Mouse (Mus musculus) gastrocnemius, adult 18-20 months (tissue): ENCODE measurements around the gene Ric3. TPM values are rescaled to one million over a fixed set of nuclear protein-coding genes. Genes with fewer than 3 reads are reported as not detected.
"Not testable (repeated sequence)": the region's sequence is repeated elsewhere in the genome, so short reads cannot be mapped to it uniquely, and the experiment has no call there.

ENCODE experiments used
- DNase-seq: peaks from one replicate; pipeline ENCODE4 v3.0.0; 2021; ENCODE audit warnings: low spot score
- long read RNA-seq, 2 experiments: library from polyadenylated mRNA; stranded (forward); transcript quantifications; one replicate each; pipeline ENCODE4 v2.0.0; 2021
- total RNA-seq, 2 experiments: library from RNA; stranded (reverse); gene quantifications; 2 replicates each; pipeline ENCODE4 v1.2.3; 2021

Gene Ric3
- total RNA-seq = 1 to 10 TPM; 2.7 to 2.8 TPM
- long read RNA-seq, experiment 1, full-length matches to known transcripts = 4 of 4 reads
- long read RNA-seq, experiment 1, partial matches to known transcripts = 0 of 4 reads
- long read RNA-seq, experiment 1, other reads (novel, unspliced or antisense) = 0 of 4 reads
- long read RNA-seq, experiment 2, full-length matches to known transcripts = 5 of 5 reads
- long read RNA-seq, experiment 2, partial matches to known transcripts = 0 of 5 reads
- long read RNA-seq, experiment 2, other reads (novel, unspliced or antisense) = 0 of 5 reads

DNA sequence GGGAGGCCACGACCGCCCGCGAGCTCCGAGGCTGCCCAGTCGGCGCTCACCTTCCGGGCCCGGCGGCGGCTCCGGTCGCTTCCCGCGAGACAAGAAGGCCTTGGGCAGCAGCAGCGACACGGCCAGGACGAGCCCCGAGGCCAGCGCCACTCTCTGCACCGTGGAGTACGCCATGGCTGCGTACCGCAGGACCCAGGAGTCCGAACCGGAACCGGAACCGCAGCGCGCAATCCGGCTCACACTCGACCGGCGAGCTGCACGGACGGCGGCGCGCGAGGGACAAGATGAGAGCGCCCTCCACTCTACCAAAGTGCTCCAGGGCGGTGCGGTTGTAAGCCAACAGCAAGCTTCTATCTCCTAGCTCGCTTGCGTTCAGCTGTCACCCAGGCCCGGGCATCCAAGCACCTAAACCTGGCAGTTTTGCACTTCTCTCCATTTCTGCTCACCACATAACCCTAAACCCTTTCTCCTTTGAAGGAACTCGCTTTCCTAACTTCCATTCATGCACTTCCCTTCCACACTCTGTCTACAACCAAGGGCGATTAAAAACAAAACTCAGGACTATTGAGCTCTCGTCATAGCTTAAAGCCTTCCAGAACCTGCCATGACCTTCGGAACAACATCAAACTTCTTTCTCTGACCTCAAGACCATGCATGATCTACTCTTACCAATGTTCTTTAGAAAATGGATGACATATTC, at the start of gene Ric3:
Ric3 (minus strand) TSS at position 219 of the 700 bp plus-strand sequence.
- peak; percentile 55 for DNase-seq

DNA sequence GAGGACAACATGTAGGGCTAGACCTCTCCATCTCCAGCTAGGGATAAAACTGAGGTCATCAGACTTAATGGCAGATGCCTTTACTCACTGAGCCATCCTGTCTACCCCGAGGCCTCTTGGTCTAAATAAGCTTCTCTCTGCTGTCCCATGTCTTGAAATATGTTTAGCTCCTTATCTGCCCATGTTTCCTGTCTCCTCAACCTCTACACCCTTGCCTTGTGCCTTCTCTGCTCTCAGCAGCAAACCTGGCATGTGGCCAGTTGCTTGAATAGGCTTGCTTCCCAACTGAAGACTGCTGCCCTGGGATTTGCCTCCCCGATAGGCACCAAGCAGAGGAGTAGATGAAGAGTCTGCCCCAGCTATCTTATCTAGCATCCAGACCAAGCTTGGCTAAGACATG, 48.4 kb upstream of the Ric3 start:
- no peak for DNase-seq

DNA sequence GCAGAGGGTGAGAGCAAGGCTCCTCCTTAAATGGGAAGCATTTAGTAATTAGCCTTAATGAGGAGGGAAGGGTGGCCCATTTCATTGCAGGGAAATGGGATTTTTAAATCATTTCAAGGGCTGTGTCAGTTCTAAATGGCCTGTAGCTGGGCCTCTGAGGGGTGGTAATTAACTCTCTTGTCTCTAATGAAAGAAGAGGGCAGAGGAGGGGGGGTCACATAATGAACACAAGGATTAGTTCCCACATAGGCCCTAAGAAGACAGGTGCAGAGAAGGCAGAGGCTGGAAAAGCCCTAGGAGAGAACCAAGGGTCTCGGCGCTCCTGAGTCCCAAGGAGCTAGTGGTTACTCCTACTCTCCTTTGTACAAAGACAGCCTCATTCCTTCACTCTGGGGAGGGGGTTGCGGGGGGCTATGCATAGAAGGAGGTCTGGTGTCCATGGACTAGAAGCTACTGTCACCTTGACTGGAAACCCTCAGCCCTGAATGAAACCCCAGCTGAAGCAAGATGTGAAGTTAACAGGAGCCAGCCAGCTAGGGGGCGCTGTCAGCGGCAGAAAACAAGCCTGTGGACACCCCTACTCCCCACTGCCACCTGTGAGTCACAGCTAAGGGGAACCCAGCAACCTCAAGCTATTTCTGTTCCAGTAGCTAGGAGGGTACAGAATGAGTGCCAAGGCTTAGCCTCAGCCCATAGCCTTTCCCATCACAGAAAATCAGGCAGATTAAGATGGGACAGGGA, 47.0 kb upstream of the Ric3 start:
- DNase-seq = no peak

DNA sequence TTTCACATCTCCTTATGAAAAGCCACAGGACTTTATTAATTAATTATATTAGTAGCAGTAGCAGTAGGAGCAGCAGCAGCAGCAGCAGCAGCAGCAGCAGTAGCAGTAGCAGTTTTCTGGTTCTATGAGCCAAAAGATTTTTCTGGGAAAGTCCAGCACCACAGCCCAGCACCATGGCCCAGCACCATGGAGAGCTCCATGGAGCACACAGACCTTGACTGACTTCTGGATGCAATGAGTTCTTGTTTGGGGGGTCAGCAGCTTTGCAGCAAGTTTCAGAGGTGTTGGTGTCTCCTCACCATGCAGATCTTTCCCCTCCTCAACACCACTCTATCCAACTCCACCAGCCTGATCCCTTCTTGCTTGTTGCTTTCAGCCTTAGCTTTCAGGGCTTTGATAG, 46.3 kb upstream of the Ric3 start:
- DNase-seq = no peak

DNA sequence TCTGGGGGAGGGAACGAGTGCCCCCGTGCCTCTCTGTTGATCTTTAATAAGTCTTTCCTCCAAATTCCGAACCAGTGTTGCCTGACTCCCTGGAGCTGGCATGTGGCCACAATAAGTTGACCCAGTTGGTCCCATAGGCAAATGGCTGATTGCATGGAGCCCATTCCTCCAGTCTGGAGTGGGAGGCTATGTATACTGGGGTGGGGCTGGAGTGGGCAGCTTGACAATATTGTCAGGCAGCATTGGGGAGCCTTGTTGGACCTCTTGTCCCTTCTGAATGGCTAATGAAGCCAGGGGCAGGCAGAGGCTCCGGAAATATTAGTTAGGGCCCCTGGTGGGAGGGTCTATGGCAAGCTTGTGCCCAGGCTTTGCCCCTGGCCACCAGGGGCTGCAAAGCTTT, 32.8 kb upstream of the Ric3 start:
- no peak for DNase-seq

DNA sequence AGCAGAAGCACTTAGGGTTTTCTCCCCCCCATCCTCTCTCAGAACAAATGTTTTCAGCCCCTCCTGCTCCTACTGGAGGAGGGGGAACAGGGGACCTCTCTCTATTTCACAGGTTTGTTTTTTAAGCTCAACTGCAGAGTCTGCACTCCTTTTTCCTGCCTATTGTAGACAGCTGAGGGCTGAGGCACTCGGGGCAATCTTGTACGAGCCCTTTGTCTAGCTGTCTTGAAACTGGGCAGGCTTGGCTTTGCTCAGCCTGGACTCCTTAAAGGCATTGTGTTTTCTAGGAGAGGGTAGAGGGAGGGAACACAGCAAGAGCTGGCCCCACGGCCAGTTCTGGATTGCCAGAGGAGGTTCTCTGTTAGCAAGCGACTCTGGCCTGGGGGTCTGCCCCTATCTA, 32.4 kb upstream of the Ric3 start:
- DNase-seq = not testable (repeated sequence)

DNA sequence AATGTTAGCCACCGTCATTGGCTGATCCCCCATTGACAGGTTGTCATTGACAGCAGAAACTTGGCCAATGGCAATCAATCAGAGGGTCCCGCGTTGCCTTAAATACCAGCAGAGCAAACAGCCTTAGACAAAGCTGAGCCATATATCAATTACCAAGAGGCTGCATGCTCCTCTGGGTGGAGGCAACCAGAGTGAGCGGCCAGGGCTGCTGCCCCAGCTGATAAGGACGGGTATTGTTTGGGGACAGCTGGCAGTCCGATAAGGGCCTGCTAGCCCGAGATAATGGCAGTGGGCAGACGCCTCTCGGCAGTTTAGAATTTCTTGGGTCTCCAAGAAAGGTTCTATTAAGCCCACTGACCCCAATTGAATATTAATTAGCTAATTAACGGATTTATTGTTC, 31.8 kb upstream of the Ric3 start:
- DNase-seq = no peak

DNA sequence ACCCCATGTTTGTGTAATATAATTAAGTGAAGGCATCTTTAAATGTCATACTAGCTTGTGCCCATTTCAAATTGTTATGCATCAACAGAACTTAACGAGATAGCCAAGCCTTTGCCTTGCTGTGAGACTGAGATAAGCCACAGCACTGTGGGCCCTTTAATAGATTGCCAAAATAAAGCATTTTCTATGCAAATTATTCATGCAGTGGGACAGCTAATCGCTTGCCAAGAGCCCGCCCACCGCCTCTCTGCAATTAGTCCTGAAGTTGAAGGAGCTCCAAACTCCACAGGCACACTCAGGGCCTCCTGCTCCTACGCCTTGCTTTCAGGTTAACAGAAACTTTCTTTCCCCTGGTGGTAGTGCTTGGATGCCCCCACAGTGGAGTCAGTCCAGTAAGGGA, 27.9 kb upstream of the Ric3 start:
- no peak for DNase-seq

DNA sequence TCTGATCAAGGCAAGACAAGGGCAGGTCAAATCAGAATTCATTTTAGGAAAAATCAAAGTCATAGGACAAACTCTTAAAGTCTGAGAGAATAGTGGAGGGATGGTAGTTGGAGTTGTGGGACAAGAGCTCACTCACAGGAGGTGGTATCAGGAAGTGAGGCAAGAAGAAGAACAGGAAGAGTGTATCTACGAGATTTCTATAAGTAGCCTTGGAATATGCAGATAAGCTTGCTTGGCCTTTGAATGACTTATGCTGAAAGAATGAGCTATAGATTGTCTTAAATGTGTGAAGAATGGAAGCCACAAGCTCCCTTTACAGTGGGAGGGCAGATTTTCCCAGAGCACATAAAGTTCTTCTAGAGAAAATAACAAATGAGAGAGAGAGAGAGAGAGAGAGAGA, 21.8 kb upstream of the Ric3 start:
- DNase-seq = no peak

DNA sequence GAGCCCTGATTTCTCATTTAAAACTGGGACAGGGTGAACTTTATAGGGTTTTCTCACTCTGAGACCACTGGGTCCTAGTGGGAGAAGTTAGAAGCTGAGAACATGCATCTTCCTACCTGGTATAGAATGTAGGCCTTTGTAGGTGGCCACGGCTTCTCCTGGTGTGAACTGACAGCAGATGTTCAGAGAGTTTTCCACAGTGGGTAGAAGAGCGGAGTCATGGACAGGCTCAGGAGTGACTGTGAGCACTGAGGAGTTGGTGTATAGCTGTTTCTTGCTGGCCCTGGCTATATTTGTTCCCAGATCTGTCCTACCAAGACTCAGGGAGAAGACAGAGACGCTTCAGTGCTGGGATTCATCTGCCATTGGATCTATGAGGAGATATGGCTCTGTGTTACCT, 18.0 kb upstream of the Ric3 start:
- DNase-seq = no peak

DNA sequence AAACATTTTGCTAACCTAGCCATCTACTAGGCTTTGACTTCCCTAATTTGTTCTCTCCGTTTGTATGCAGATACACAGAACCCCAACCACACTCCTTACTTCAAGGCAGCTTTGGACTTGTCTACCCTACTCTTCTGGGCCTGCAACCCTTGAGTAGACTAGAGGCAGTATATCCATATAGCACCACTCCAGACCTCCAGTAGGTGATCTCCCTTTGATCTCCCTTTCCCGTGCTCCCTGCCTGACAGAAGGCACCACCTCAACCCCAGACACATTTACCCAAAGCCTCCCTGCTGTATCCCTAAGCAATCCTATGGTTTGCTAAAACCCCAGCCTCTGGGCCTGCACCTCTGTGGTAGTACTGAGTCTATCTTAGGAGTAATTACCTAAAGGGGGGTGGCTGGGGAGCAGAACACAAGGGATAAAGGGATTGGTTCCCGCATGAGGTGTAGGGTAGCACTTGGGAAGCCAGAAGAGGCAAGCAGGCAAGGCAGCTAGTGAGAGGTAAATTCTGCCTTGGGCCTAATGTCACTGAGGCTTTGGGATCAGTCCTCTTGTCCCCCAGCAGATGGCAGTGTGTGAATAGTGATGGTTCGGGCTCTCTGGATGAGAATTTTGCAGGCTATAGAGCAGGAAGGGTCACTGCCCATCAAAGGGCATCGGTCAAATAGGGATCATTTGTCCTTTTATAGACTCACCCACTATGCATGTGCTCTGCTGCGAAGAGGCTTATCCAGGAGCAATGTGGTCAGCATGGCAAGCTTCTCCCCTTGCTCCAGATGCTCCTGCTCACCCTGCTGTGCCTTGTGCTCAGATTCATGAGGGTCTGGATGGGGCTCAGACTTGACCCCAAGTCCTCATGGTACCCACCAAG, 15.3 kb upstream of the Ric3 start:
- no peak for DNase-seq

DNA sequence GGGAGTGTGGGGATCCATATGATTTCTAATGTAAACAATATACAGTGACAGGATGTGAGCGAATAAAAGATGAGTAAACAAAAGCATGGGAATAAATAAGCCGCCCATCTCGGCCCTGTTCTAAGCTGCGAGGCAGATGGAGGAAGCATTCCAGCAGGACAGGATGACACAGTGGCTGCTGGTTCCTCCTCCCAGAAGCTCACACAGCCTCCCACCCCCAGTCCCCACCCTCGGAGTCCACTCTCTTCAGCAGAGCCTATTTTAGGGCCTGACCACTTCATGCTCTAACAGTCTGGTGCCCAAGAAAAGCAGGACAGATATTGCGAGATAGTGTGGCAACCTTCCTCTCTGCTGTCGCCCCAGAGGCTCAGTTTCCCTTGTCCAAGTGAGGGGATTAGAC, 14.1 kb upstream of the Ric3 start:
- DNase-seq = no peak

DNA sequence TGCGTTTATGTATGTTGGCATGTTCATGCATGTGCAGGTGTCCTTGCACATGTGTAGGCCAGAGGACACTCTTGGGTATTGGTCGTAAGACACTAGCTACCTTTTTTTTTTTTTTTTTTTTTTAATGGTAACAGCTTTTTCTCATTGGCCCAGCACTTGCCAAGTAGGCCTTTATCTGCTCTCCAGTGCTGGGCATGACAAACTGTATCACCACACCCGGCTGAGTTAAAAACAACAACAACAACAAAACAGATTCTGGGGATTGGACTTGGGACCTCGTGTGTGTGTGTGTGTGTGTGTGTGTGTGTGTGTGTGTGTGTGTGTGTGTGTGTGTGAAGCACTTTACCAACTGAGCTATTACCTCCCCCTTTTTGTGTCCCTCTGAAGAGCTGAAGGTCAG, 13.5 kb upstream of the Ric3 start:
- DNase-seq = no peak

DNA sequence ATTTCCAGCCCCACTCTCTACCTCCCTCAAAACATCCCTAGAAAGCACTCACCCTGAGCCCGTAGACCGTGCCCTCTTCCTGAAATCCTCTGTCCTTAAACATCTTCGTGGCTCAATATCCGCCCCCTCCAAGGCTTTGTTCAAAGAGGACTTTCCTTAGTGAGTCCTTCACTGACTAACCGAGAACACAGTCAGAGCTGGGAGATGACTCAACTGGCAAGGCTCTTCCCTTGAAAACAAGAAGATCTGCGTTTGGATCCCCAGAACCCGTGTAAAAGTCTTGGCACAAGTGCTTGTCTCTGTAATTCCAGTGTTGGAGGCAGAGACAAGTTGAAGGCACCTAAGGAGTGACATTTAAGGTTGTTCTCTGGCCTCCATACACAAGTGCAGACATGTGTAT, 11.2 kb upstream of the Ric3 start:
- DNase-seq = no peak

DNA sequence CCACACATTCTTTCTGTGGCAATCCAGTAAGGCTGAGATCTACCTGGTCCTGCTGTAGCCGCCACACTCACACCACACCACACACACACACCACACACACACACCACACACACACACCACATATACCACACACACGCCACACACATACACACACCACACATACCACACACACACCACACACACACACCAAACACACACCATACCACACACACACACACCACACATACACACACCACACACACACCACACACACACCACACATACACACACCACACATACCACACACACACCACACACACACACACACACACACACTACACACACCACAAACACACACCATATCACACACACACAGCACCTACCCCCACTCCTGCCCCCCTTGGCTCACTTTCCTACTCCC, 8.2 kb upstream of the Ric3 start:
- not testable (repeated sequence) for DNase-seq

DNA sequence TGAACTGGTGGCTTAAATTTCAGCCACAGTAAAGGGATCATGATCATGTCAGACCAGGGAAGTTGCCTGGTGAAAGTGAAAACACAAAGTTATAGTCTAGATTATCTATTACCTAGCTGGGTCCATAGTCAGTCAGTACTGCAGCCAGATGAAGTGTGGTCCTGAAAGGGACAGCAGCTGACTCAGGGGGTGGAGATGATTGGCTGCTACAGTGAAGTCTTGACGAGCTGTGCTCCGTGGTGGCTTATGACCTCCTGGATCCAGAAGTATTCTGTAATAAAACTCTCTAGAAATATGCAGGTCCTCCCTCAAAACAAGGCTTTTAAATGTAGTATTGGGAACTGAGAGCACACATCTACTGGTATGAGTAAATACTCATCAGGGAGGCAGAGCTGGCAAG, 3.8 kb upstream of the Ric3 start:
- no peak for DNase-seq

DNA sequence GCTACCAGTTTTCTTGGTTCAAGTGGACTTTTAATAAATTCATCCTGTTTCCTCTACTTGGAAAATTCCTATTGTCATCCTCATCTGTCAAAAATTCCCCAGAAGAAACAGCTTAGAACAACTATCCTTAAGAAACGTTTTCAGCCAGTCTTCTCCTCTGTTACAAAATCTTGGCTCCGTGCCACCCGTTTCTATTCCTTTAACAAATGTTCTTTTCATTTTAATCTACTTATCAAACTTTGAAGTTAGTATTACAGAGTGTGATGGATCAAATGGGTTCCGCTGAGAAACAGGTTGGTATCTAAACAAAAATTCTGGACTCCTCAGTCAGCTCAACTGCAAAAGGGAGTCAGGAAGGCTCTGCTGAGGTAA, 668 bp upstream of the Ric3 start:
- peak; percentile 3 for DNase-seq

DNA sequence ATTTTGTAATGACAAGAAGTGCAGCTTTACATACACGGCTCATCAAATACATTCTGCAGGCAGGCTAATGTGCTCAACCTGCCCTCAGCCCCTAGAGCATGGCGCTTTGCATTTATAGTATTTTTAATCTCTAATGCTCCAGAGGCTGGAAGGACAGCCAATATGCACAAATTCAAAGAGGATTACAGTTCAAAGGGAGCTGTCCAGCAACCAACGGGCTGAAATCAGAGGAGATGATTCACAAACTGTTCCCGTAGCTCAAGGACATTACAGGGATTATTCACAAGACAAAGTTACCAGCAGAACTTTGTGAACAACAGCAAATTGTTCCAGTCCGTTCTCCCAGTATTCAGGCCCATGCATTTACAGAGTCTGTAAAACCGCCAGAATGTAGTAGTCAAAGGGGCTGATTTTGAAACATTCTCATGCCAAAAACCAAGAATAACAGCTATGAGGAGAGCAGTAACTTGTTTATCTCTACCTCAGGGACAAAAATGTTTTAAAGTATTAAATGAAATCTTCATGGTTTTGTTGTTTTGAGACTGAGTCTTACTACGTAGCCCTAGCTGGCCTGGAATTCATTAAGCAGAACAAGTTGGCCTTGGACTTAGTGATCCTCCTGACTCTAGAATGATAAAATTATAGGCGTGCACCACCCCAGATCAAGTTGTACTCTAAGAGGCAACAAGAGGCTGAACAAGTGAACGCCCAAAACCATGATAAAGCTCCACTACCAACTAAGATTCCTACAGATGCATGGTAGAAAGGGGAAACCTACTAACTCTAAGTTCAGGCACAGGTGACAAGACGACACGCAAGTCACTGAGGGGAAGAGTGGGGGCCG, 640 bp downstream of the Ric3 start:
- DNase-seq = peak; percentile 7

DNA sequence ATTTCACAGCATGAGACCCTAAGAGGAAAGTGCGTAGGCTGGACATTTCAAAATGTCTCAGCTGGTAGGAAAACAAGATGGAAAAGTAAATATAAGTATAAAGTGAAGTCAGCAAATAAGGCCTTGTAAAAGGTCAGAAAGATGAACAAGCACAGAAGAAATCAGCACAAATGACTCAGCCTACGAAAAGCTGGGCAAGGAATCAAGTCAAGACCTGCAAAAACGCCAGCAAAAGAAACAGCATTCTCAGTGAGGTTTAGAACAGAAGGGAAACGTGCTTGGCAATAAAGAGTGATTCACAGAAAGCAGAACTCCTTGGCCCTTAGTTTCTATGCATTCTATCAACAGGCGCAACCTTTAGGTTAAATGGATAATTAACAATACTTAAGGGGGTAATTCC, 10.8 kb downstream of the Ric3 start:
- no peak for DNase-seq

DNA sequence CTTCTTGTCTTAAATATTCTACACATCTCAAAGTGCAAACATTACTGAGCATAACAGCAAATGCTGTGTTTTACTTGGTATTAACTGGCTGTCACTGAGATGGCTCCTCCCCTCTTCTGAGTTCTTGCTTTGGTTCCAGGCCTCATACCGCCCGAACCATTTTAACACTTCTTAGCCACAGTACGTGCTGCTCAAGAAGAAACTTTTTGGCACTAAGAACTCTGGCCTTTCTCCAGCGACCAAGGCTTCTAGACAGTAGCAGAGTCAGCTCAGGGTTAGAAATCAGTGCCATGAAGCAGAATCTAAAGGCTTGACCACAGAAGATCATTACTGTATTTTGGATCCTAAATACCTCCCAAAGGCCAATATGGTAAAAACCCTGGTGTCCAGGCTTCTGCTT, 13.5 kb downstream of the Ric3 start:
- DNase-seq = no peak

DNA sequence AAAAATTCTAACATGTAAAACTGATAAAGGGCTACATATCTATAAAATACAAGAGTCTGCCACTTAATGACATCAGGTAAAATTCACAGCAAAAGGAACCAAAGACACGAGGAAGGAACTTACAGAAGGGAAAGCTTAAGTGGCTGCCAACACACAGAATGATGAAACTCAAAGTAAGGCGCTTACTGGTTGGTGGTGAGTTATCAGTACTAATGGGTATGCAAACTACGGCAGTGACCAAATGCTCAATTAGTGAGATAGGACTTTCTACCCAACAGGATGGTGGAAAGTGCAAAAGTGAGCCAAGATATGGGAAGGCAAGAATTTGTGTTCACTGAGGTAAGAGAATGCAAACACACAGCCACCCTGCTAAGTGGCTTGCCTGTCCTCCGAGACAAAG, 23.6 kb downstream of the Ric3 start:
- DNase-seq = no peak
